Mouse (Mus musculus): ENCODE measurements around the gene Hsf2. TPM values are rescaled to one million over a fixed set of nuclear protein-coding genes. Genes with fewer than 3 reads are reported as not detected.
"Not testable (repeated sequence)": the region's sequence is repeated elsewhere in the genome, so short reads cannot be mapped to it uniquely, and the experiment has no call there.

Gene Hsf2
- total RNA-seq, 2 experiments from 2014 or later = 26.6 to 33.7 TPM

GRCm38 (mm10) chr10:57531076-57531475 is 44.9 kb downstream of the Hsf2 start:
- intact Hi-C loops (cut with DNase I) = loop anchor here (10.0 kb wide), 1 partner anchor 194 kb away; no protein-coding TSS in a partner anchor
- no peak for DNase-seq (ENCODE audit: low spot score in 2 of 2)

DNA sequence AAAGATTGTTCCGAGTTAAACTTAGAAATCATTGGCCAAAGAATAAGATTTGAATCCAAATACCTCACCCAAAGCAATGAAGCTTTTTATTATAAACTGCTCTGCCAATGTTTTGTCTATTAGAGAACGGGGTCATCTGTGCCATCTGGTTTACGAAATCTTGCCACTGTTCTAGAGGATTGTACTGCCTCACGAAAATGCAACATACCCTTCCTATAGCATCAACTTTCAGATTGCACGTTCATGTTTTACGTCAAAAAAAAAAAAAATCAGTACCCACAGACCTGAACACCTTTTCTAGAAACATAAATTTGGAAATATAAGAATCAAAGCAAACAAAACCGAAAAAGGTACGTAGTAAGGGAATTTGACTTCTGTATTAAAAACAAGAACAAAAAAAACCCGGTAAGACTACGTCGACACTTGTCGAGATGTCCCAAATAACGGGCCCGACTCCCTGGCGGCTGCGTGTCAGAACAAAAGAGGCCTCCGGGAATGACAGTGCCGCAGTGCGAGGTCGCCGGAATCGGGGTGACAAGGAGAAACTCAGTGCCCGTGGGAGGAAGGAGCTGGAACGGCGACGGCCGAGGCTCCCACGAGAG is 45.5 kb downstream of the Hsf2 start:
- intact Hi-C loops (cut with DNase I) = loop anchor here (1.0 to 10.0 kb wide), 2 partner anchors 45 to 193 kb away; partner anchors contain the start of gene Hsf2
- no peak for DNase-seq (ENCODE audit: low spot score in 2 of 2)

GRCm38 (mm10) chr10:57532218-57533101 is 46.3 kb downstream of the Hsf2 start, which contains the start of gene Serinc1:
Serinc1 (minus strand) TSS chr10:57532530.
- intact Hi-C loops (cut with DNase I) = loop anchor here (1.0 to 10.0 kb wide), 2 partner anchors 46 to 192 kb away; partner anchors contain the start of gene Hsf2

GRCm38 (mm10) chr10:57543890-57544289 is 57.7 kb downstream of the Hsf2 start:
- DNase-seq (ENCODE audit: low spot score in 2 of 2); intact Hi-C loops (cut with DNase I): not testable (repeated sequence)

More at GRCm38 (mm10) chr10:57532218-57533101, 46.3 kb downstream of the Hsf2 start, which contains the start of gene Serinc1:
- DNase-seq (ENCODE audit: low spot score in 2 of 2) = peak; percentile 95

DNA sequence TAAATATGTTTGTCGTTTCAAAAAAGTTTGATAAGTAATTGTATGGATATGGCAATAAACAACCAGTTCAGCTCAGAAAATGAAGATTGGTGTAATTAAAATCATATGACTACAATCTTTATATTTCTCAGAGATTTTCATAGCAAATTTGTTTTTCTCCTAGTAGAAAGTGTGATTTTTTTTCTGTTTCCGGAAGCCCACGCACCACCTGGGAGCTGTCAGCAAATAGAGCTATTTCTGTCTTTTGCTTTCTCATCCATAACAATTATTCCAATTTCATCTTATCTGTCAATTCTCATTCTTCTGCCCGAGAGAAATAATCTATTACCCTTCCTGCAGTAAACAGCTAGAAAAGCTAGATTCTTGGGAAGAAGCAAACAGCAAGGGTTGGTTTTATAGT is 63.4 kb downstream of the Hsf2 start:
- intact Hi-C loops (cut with DNase I) = no loop called here
- no peak for DNase-seq (ENCODE audit: low spot score in 2 of 2)

DNA sequence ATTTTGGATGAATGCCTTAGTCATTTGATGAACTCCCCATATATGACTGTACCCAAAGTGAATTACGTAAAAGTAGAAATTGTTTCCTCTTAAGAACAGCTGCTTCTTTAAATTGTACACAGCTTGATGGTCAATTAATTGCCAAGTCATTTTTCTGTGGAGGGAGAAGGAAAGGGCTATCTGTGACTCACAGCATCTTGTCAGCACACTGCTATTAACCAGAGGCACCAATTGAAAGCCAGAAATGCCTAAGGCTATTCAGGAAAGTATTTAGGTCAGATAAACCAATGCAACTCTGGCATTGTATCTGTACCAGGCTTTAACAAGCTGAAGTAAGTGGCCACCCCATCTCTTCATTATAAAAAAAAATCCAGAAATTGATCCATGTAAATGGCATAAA is 67.5 kb downstream of the Hsf2 start:
- intact Hi-C loops (cut with DNase I) = no loop called here
- DNase-seq (ENCODE audit: low spot score in 2 of 2) = no peak

GRCm38 (mm10) chr10:57557597-57557996 is 71.4 kb downstream of the Hsf2 start:
- intact Hi-C loops (cut with DNase I) = no loop called here
- no peak for DNase-seq (ENCODE audit: low spot score in 2 of 2)

Other genes starting within 250 kb of the Hsf2 start
- 1,000 to 10,000 TPM in 1 of 2 experiments, 100 to 1,000 TPM in 1; 965 to 1,014 TPM for gene Serinc1, start 46.1 kb downstream of the Hsf2 start, total RNA-seq (2021)
- 10 to 100 TPM in 1 of 2 experiments, 1 to 10 TPM in 1; 9.7 to 13.1 TPM for gene Pkib, start 145.6 kb downstream of the Hsf2 start, total RNA-seq (2021)